Mouse (Mus musculus) bone marrow, adult 2 months (tissue): ENCODE measurements around the gene Rexo1. TPM values are rescaled to one million over a fixed set of nuclear protein-coding genes. Genes with fewer than 3 reads are reported as not detected.

Experiments used
- H3K27ac ChIP-seq: fragments of 200-500 bp; 2 replicates; pipeline ENCODE4 v1.5.1; 2012; ENCODE audit warnings: low read depth, mild to moderate bottlenecking, control low read depth, inconsistent platforms, low read length; ENCODE audit not compliant: control insufficient read depth, poor library complexity, insufficient read depth
- H3K4me1 ChIP-seq: fragments of 200-500 bp; 2 replicates; pipeline ENCODE4 v1.6.1; 2011; ENCODE audit warnings: low read length; ENCODE audit not compliant: control insufficient read depth, insufficient read depth
- H3K4me3 ChIP-seq: fragments of 200-500 bp; replicated peaks from 2 replicates; pipeline ENCODE3; 2011; ENCODE audit warnings: mild to moderate bottlenecking, low read depth, low read length, control low read depth; ENCODE audit not compliant: control insufficient read depth
- CTCF ChIP-seq: fragments of 200-500 bp; IDR thresholded peaks from 2 replicates; pipeline ENCODE4 v1.5.1; 2011; ENCODE audit warnings: low read length, control low read depth; ENCODE audit not compliant: control insufficient read depth, insufficient read depth
- POLR2A ChIP-seq: fragments of 200-500 bp; IDR thresholded peaks from 2 replicates; pipeline ENCODE4 v1.6.1; 2011; ENCODE audit warnings: low read depth, mild to moderate bottlenecking, control low read depth, low read length, borderline replicate concordance; ENCODE audit not compliant: control insufficient read depth
- WGBS: fragments of 180-500 bp; shearing (Covaris S2); methylation state at CpG from one replicate; pipeline ENCODE4 v1.1.7; 2018; 5-methylcytosine and 5-hydroxymethylcytosine counted together
- polyA plus RNA-seq: library from polyadenylated mRNA; stranded (reverse); fragments of >200 nt; gene quantifications from 2 replicates; pipeline ENCODE4 v1.2.4, GENCODE M21; 2011; ENCODE audit warnings: low replicate concordance; ENCODE audit not compliant: missing spikeins, insufficient read depth, insufficient read length

Gene Rexo1
- polyA plus RNA-seq, 1 experiment: 55.3 TPM

- under 1% methylated on average over 29 of the region's 29 CpGs for whole genome bisulfite sequencing
- Histone ChIP-seq H3K4me3 (peak overlapping the region; percentile 89), H3K27ac (peak overlapping the region; percentile 62), H3K4me1 (peaks cover 10% of the 10 kb centered on the region)
- TF ChIP-seq CTCF (peak; percentile 80), POLR2A (peak; percentile 52; the same call in 1 of the 2 replicates)
Observed at GRCm38 (mm10) chr10:80578131-80578750, 16.9 kb upstream of the Rexo1 start.

GRCm38 (mm10) chr10:80577195-80578130 is 16.1 kb upstream of the Rexo1 start, which contains the start of gene Klf16:
Gene Klf16 (minus strand): TSS chr10:80577321.
- H3K4me1 ChIP-seq: peaks cover 10% of the 10 kb centered on the region
- H3K27ac ChIP-seq: peak within 1 kb of the TSS; percentile 93
- WGBS: under 1% methylated on average over 75 of the region's 97 CpGs
- H3K4me3 ChIP-seq: peak within 1 kb of the TSS; percentile 89
- TF ChIP-seq CTCF: no peak
- TF ChIP-seq POLR2A: peak; percentile 61; the same call in 1 of the 2 replicates

GRCm38 (mm10) chr10:80576351-80577194 is 15.2 kb upstream of the Rexo1 start:
- peak overlapping the region; percentile 93 for H3K27ac ChIP-seq
- H3K4me1 ChIP-seq: peaks cover 13% of the 10 kb centered on the region
- peak overlapping the region; percentile 89 for H3K4me3 ChIP-seq
- no peak for TF ChIP-seq CTCF
- no peak for TF ChIP-seq POLR2A
- WGBS: under 1% methylated on average over 84 of the region's 96 CpGs

GRCm38 (mm10) chr10:80575925-80576324 is 14.6 kb upstream of the Rexo1 start:
- Histone ChIP-seq H3K27ac (no peak overlapping the region; the same call in 1 of the 2 replicates), H3K4me3 (peak overlapping the region; percentile 86), H3K4me1 (peaks cover 15% of the 10 kb centered on the region)
- no peak for TF ChIP-seq CTCF
- TF ChIP-seq POLR2A: no peak
- 11% methylated on average over 17 of the region's 17 CpGs for WGBS

- H3K4me3 ChIP-seq: no peak overlapping the region
- peaks cover 17% of the 10 kb centered on the region for H3K4me1 ChIP-seq
- WGBS: 71% methylated on average over 3 of the region's 3 CpGs
- no peak overlapping the region for H3K27ac ChIP-seq
- no peak for TF ChIP-seq POLR2A
- TF ChIP-seq CTCF: no peak
Observed at GRCm38 (mm10) chr10:80574896-80575295, 13.5 kb upstream of the Rexo1 start.

- no peak overlapping the region for H3K4me3 ChIP-seq
- peaks cover 17% of the 10 kb centered on the region for H3K4me1 ChIP-seq
- peak overlapping the region; percentile 24 for H3K27ac ChIP-seq
- TF ChIP-seq CTCF (no peak), POLR2A (no peak)
- WGBS: 79% methylated on average over 9 of the region's 9 CpGs
Observed at GRCm38 (mm10) chr10:80573944-80574343, 12.6 kb upstream of the Rexo1 start.

- 70% methylated on average over 2 of the region's 2 CpGs for WGBS
- Histone ChIP-seq H3K4me3 (no peak overlapping the region), H3K4me1 (peaks cover 15% of the 10 kb centered on the region), H3K27ac (peak overlapping the region; percentile 74)
- TF ChIP-seq CTCF: no peak
- TF ChIP-seq POLR2A: no peak
Observed at GRCm38 (mm10) chr10:80572477-80572876, 11.1 kb upstream of the Rexo1 start.
